Mouse (Mus musculus) MN1 (cell line): ENCODE results near the gene Hoxb6.
A peak's percentile ranks its signal among the peaks of the same experiment; 100 is the strongest.

Experiments used
- DNase-seq: peaks from one replicate; pipeline ENCODE4 v3.0.0-alpha.2; 2016; ENCODE audit warnings: low spot score

The Hoxb6 gene

DNA sequence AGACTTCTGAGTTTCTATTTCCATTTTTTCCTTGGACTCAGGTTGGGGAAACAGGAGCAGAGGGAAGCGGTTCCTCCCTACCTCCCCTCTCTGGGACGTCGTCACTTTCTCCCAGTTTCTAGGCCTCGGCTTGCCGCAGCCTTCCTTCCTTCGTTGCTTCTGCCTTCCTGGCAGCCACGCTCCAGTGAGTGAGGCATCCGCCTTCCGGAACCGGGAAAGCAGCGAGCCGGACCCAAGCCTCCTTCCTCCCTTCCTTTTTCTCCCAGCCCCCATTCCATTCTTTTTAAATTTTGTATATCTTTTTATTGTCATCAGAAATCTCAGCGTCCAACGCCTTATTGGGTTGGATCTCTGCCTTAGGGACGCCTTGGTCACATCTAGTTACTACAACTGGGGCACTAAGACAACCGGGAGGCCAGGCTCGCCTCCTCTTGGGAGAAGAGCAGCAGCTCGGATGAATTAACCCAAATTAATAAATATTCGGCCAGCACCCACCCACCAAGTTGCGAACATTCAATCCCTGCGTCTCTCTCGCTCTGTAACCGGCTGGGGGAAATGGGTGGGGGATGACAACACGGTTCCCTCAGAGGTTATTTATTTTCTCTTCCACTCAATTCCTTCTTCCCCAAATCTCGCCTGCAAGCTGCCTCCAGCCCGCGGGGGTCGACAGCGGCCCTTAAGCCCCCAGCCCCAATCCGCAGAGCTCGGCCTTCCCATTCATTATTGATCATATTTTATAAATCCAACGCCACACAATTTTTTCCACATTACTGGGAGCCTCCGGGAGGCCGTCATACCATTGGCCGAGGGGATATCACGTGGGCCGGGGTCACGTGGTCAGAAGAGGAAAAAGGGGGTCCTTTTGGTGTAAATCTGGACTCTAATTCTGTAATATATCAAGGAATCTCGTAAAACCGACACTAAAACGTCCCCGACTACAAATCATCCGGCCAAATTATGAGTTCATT, 6.2 kb upstream of the Hoxb6 start, which contains the start of gene Hoxb7:
TSS of gene Hoxb7 (plus strand) at position 853 of the 968 bp plus-strand sequence.
- no peak for DNase-seq

DNA sequence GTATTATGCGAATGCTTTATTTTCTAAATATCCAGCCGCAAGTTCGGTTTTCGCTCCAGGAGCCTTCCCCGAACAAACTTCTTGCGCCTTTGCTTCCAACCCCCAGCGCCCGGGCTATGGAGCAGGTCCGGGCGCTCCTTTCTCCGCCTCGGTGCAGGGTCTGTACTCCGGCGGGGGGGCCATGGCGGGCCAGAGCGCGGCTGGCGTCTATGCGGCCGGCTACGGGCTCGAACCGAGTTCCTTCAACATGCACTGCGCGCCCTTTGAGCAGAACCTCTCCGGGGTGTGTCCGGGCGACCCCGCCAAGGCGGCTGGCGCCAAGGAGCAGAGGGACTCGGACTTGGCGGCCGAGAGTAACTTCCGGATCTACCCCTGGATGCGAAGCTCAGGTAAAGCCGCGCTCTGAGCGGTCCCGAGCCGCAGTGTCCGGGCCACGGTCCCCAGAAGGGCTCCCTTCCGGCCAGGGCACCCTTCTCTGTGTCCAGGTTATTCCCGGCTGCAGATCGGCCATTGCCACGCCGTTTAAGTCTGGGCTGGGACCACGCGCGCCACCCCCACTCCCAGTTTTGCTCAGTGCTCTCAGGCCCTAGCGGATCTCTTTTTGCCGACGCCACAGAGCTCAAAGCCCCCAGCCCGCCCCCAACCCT, 5.4 kb upstream of the Hoxb6 start:
- no peak for DNase-seq

DNA sequence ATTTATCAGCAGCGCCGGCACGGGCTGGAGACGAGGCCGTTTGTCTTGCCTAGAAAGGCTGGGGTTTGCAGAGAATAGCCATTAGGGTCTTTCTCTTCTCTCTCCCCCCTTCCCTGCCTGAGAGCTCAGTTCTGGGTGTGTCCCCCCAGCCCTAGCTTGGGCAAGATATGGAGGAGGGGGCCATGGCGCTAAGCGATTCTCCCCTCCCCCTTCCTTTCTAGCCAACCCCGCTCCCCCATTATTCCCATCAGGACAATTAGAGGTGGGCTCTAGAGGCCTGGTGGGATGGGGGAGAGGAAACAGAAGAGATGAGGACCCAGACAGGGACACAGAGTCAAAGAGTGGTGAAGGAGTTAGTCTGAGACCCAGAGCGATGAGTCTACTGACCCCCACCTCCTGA, 4.9 kb upstream of the Hoxb6 start:
- no peak for DNase-seq

DNA sequence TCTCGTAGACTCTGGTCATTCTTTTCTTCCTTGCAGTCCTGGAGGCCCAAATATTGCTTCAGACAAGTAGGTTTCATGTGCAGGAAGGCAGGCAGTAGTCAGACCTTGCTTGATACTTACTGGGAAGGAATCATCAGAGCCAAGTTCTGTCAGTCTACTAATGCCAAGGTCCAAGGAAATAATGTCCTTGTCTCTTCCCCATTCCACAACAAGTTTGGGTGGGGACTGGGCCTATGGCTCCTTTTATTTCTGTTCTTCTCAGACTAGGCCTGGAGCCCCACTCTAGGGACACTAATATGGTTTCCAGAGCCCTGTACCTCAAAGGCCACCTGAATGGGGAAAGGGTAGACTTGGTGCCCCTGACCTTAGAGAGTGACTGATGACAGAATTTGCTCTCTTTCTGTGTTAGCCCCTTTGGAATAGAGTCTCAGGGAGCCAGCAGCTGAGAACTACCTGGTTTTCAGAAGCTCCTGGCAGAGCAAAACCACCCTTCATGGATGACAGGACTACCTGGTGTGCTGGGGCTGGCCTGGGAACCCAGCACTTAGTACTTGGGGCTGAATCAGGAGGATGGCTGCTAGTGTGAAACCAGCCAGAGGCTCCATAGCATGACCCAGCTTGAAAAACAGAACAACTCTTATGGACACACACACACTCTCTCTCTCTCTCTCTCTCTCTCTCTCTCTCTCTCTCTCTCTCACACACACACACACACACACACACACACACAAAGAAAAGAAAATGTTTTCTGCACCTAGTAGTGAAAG, 3.6 kb upstream of the Hoxb6 start:
- no peak for DNase-seq

DNA sequence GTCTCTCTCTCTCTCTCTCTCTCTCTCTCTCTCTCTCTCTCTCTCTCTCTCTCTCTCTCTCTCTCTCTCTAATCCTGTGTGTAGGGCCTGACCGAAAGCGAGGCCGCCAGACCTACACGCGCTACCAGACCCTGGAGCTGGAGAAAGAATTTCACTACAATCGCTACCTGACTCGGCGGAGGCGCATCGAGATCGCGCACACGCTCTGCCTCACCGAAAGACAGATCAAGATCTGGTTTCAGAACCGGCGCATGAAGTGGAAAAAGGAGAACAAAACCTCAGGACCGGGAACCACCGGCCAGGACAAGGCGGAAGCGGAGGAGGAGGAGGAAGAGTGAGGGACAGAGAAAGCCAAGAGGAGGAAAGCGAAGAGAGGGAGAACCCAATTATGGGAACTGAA, 3.0 kb upstream of the Hoxb6 start:
- no peak for DNase-seq

GRCm38 (mm10) chr11:96289837-96290236, 2.4 kb upstream of the Hoxb6 start:
- no peak for DNase-seq

DNA sequence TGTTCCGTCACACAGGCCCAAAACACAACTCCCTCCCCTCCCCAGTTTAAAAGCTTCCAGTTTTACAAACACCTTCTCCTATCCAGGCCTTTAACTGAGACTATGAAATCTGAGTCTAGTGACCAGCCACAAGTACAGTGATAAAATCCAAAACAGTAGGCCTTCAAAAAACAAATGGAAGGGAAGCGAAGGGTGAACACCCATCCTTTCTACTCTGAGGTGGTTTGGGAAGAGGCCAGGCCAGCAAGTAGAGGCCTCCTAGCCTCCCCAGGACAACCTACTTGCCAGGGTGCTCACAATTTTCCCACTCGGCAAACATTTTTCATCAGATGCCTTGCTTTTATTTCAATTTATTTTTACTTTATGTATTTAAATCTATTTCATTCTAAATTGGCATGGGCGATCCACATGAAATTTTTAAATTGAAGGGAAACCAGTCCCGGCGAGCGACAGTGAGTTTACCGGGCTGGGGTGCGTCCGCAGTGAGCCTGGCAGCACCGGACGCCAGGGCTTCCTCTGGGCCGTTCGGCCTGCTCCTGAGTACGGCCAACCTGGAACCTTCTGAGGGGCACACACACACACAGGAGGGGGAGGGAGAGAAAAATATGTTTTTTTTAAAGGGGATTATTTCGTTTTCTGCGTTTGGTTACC, 1.4 kb upstream of the Hoxb6 start:
- no peak for DNase-seq

GRCm38 (mm10) chr11:96292565-96293301, 457 bp downstream of the Hoxb6 start:
- no peak for DNase-seq

GRCm38 (mm10) chr11:96293302-96293921, 1.1 kb downstream of the Hoxb6 start:
- no peak for DNase-seq

- peak; percentile 28 for DNase-seq
Observed at GRCm38 (mm10) chr11:96294245-96295091, 2.2 kb downstream of the Hoxb6 start.

DNA sequence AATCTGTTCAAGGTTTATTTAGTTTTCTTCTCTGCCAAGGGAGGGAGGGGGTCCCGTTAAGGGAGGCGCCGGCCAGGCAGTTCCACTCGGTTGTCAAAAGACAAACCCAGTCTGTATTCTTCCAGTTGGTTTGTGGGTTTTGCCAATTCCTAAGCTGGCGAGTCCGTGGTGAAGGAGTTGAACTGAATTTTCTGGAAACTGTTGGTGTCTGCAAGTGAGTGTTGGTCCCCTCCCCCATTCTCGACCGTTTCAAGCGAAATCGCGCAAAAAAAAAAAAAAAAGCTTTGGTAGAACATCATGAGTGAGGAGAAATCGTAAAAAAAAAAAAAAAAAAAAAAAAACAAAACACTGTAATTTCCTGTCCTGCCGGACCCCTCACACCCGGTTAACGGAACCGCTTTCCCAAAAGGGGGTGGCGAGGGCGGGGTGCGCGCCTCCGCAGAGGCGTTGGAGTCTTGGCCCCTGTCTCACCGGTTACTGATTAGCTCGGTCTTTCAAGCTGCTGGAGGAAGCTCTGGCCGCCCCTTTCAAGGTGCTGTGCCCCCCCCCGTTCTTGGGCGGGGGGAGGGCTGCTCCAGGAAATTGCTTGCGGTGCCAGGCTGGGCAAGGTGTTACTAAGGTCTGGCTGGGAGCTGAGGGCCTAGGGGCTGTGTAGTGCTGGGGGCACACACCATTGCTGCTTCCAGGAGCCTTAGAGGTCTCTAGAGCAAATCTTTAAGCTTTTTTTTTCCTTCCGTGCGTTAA, 3.0 kb downstream of the Hoxb6 start:
- DNase-seq = no peak

- no peak for DNase-seq
Observed at GRCm38 (mm10) chr11:96296997-96297396, 4.7 kb downstream of the Hoxb6 start.

GRCm38 (mm10) chr11:96297428-96297827, 5.2 kb downstream of the Hoxb6 start:
- DNase-seq = no peak

DNA sequence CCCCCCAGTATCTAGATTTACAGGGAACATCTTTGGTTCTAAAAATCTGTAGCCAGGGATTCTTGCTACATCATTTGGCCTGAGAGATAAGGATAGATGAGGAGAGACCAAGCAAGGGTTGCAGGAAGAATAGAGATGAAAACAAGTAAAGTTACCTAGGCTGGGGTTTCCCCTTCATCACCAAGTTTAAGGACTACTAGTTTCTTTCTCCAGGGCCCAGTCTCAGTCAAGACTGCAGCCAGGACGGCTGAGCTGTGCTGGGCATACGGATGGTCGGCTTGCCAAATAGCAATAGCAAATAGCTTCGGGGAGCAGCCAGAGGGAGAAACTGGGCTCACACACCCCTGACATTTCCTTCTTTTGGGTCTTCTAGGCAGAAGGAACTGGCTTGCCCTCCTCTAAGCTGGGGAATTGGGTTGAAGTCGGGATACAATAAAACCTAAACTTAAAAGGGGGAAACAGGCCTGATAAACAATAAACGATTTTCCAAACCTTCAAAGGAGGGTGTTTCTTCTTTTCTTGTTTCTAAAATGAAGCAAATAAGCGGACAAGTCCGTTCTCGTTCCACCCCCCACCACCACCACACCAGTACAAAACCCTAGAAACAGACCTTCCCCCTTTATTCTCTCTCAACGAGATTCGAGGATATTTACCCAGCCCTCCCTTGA, 5.8 kb downstream of the Hoxb6 start:
- no peak for DNase-seq

GRCm38 (mm10) chr11:96298895-96299667, 6.8 kb downstream of the Hoxb6 start:
- DNase-seq = no peak

DNA sequence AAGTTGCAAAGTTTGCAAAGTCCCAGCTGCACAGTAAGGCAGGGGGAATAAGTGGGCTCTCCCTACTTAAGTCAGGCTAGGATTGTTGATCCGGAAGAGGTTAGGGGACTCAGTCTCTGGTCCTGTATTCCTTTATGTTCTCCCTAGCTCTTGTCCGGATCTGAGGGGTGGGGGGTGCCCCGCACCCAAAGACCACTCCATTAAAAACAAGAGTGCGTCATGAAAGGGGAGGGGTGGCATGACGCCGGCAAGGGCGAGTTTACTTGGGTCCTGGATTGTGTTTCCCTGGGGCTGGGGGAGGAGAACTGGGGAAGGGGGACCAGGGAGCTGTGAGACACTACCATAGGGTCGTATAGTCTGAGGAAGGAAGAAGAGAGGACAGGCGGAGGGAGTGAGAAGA, 7.5 kb downstream of the Hoxb6 start:
- DNase-seq = no peak

DNA sequence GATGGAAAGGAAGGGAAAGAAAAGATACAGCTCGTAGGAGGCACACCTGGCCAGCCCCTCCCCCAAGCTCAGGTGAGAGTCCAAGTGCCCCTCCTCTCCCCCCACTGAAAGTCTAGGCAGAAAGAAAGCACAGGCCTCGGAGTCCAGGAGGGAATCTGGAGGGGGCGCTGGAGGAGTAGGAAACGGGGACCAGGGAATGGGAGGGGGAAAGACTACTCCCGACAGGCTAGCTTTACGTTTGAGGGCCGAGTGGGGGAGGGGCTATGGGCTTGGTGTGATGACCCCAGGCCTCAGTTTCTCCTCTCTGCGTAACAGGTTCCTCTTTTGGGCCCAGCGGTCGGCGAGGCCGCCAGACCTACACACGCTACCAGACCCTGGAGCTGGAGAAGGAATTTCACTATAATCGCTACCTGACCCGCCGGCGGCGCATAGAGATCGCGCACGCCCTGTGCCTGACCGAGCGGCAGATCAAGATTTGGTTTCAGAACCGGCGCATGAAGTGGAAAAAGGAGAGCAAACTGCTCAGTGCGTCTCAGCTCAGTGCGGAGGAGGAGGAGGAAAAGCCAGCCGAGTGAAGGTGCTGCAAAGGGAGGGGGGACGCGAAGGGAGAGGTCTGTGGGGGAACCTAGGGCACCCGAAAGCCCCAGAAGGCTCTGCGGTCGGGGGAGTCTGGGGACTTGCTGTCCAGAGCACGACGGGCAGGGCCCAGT, 8.2 kb downstream of the Hoxb6 start:
- no peak for DNase-seq
